Mouse (Mus musculus) layer of hippocampus, postnatal 14 days (tissue): ENCODE data around the gene Sspn. TPM values are rescaled to one million over a fixed set of nuclear protein-coding genes. Genes with fewer than 3 reads are reported as not detected.

ENCODE experiments used
- DNase-seq, 2 experiments: peaks; one replicate each; pipeline ENCODE4 v3.0.0; 2021 to 2022; ENCODE audit warnings: low spot score in 2 of 2, mixed read lengths in 1 of 2
- total RNA-seq, 2 experiments: library from RNA; stranded (reverse); gene quantifications; 2 replicates each; pipeline ENCODE4 v1.2.3; 2021

Sspn gene
- total RNA-seq, 2 experiments from 2014 or later = 5.2 to 5.9 TPM

GRCm38 (mm10) chr6:146010093-146010764 is 78.8 kb downstream of the Sspn start:
- peak; percentile 43 to 52 for DNase-seq

DNA sequence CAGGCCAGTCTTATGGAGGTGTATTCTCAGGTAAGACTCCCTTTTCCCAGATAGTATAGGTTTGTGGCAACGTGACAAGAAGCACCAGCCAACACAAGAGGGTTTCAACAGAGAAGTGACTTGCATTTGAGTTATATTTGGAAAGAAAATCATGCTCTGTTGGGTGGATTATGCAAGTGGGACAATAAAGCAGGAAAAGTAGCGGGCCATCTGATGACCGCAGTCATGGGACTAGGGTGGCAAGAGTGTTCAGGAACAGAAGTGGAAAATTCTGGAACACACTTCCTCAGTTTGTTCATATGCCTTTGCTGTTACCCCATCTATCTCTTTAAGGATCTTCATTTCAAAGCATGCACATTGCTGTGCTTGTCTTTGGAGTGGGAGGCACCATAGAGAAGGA is 82.9 kb downstream of the Sspn start:
- no peak for DNase-seq

Other genes with a start within 250 kb of the Sspn start
- 10 to 100 TPM; 19.8 to 21.0 TPM for gene Rassf8, start 184.9 kb upstream of the Sspn start, total RNA-seq
- 10 to 100 TPM; 20.4 to 25.0 TPM for gene Bhlhe41, start 66.1 kb upstream of the Sspn start, total RNA-seq